In the genomic region with DNA sequence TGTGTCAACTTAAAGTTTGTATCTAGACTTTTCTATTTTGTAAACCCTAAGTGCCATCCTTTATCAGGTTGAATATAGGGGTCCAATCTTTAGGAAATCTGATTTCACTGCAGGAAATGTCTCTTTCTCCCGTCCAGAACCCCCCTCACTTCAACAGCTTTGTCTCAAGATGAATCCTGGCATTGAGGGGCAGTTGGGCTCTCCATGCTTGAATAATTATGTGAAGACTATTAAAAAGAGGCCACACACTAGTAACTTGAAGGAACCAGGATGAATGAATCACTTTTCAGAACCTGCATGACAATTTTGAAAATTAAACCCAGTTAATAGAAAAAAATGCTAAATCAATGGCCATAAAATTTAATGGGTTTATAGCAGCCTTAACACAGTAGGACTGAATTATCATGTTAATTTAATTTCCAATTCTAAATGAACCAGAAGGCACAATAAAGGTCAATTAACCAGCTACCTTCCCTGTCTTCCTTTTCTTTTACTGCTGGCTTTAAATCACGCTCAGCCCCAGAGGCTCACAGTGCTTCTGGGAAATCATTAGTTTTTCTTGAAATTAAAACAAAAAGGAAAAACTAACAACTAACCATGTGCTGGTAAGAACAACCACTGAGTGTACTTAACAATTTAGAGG, we compare ENCODE assay signal across 19 mouse cellular contexts.
"Had no signal": no experiment of that assay in that cellular context is flagged by ENCODE, and none has a peak within 500 bp of the region (broad histone marks: within the 10 kb centered on the region; RNA-seq: fewer than 3 reads in every experiment).

No protein-coding gene starts in this region.

- DNase-seq: kidney, adult 2 months; kidney, postnatal 36 days; layer of hippocampus, postnatal 36 days; liver, embryonic 13.5 days; lung, embryonic 14.5 days; right cerebral cortex, adult 18-20 months; right cerebral cortex, postnatal 14 days; right cerebral cortex, postnatal 4 days; thymus, adult 2 months; thymus, postnatal 14 days; thymus, postnatal 4 days had no signal

- ATAC-seq: intestine, postnatal 0 days; lung, postnatal 0 days; midbrain, embryonic 15.5 days had no signal

- H3K4me3 ChIP-seq: left cerebral cortex, adult 2 months; liver, embryonic 13.5 days; midbrain, embryonic 12.5 days; midbrain, embryonic 15.5 days had no signal

- H3K9me3 ChIP-seq: liver, embryonic 13.5 days; midbrain, embryonic 12.5 days; midbrain, embryonic 15.5 days had no signal

- H3K9ac ChIP-seq: liver, embryonic 13.5 days; lung, embryonic 14.5 days; midbrain, embryonic 12.5 days; midbrain, embryonic 15.5 days had no signal

- H3K27ac ChIP-seq: kidney, postnatal 0 days; left cerebral cortex, adult 2 months; liver, embryonic 13.5 days; macrophage; midbrain, embryonic 12.5 days; midbrain, embryonic 15.5 days; stomach, postnatal 0 days had no signal

- H3K27me3 ChIP-seq: liver, embryonic 13.5 days; midbrain, embryonic 12.5 days; midbrain, embryonic 15.5 days had no signal

- H3K4me2 ChIP-seq: liver, embryonic 13.5 days; lung, embryonic 14.5 days; midbrain, embryonic 12.5 days; midbrain, embryonic 15.5 days had no signal

- H3K36me3 ChIP-seq: liver, embryonic 13.5 days; midbrain, embryonic 12.5 days; midbrain, embryonic 15.5 days had no signal

- H3K4me1 ChIP-seq: liver, embryonic 13.5 days; midbrain, embryonic 12.5 days; midbrain, embryonic 15.5 days had no signal
